Mouse (Mus musculus) R1 (cell line): ENCODE measurements at regions not wholly inside any gene's neighbourhood (a gene's known extent, or its start where the extent isn't known, plus 50 kb on each side); places are given as distances from the start of the nearest gene placed in this dataset.
A peak's percentile ranks its signal among the peaks of the same experiment; 100 is the strongest.

ENCODE experiments used
- DNase-seq: peaks from one replicate; pipeline ENCODE4 v3.0.0-alpha.2; 2018; ENCODE audit warnings: low read depth, low spot score

DNA sequence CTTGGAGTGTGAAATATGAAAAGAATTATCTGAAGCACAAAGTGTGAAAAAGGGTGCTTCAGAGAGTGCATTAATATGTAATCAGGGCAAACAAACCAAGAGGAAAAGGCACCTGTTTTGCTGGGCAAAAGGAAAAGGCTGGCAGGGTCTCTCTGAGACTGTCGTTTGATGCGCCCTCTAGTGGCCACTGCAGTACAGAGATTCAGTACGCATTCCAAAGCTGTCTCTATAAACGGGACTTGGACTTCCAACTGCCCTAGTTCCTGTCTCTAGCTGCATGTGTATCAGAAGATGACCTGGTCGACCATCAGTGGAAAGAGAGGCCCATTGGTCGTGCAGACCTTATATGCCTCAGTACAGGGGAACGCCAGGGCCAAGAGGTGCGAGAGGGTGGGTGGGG lies 58.7 kb upstream of the D16Ertd472e start:
- peak; percentile 69 for DNase-seq

DNA sequence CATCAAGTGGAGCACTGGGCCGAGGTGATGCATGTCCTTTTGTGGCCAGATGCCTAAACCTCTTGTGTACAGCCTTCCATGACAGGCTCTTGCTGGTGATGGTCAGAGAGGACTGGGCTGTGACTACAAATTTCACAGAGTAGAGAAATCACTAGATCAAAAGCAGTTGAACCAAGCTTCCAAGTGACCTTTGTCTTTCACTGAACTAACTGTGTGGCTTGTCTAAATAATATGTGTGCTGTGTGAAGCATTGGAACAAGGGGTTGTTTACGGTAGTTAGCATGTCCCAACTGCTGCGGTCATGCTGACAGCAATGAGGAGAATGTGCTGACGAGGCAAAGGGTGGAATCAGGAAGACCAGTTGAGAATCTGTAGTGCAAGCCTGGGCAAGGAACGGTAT lies 55.3 kb upstream of the D16Ertd472e start:
- no peak for DNase-seq

DNA sequence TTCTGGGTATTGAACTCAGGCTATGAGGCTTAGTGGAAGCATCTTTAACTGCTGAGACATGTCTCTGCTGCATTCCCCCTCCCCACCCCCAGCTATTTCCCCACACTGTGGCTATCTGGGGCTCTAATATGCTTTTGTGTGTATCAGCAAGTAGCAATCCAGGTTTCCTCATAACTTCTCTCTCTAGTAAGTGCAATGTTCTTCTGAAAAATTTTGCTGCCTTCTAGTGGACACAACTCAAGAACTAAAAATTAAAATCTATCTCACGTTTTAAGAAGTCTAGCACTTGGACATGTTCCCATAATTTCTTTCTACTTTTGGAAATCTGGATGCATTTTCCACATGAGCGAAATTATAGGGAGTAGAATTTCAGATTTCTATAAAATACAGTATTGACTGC lies 50.3 kb upstream of the D16Ertd472e start:
- no peak for DNase-seq
